Mouse (Mus musculus) C2C12 (cell line): ENCODE data around the gene Btbd3.

Source experiments
- CEBPB ChIP-seq: IDR thresholded peaks from one replicate; pipeline ENCODE4 v1.6.1; 2011; ENCODE audit warnings: low read depth, mild to moderate bottlenecking, control low read depth, moderate library complexity
- CTCF ChIP-seq: IDR thresholded peaks from one replicate; pipeline ENCODE4 v1.5.1; 2011; ENCODE audit not compliant: control insufficient read depth, insufficient read depth, insufficient read length
- FOSL1 ChIP-seq: IDR thresholded peaks from one replicate; pipeline ENCODE4 v1.8.0; 2011; ENCODE audit warnings: mild to moderate bottlenecking, low read length; ENCODE audit not compliant: poor library complexity, insufficient read depth, severe bottlenecking
- MAX ChIP-seq: IDR thresholded peaks from one replicate; pipeline ENCODE4 v1.6.1; 2011; ENCODE audit warnings: mild to moderate bottlenecking, control low read depth
- MYOD1 ChIP-seq: IDR thresholded peaks from one replicate; pipeline ENCODE4 v1.6.1; 2011; ENCODE audit warnings: low read depth; ENCODE audit not compliant: control insufficient read depth, insufficient read length
- MYOG ChIP-seq: IDR thresholded peaks from one replicate; pipeline ENCODE4 v1.6.1; 2011; ENCODE audit not compliant: control insufficient read depth, insufficient read length; ENCODE audit errors: extremely low read depth
- USF1 ChIP-seq: IDR thresholded peaks from one replicate; pipeline ENCODE4 v1.6.1; 2011; ENCODE audit warnings: low read depth, mild to moderate bottlenecking, control low read depth, moderate library complexity

DNA sequence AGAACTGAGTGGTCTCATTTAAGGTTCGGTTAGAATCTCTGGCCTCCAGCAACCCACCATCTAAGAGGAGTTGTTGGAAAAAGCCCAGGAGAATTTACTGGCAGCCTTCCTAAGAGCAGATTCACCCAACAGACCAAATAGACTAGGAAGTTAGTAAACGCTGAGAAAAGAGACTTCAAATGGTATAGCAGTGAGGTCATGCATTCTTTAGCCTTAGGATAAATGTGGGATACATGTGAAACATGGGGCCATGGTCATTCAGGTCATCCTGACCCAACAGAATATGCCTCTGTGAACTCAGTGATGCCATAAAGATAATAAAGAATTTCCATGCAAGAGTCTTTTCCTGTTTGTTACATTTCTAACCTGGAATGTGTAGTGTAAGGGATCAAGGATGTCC lies 8.4 kb upstream of the Btbd3 start:
- TF ChIP-seq CTCF (no peak), USF1 (no peak), MAX (no peak), MYOD1 (no peak), FOSL1 (no peak), CEBPB (no peak), MYOG (no peak)
